Mouse (Mus musculus): ENCODE measurements around the gene Cntn5. TPM values are rescaled to one million over a fixed set of nuclear protein-coding genes. Genes with fewer than 3 reads are reported as not detected.
"Not testable (repeated sequence)": the region's sequence is repeated elsewhere in the genome, so short reads cannot be mapped to it uniquely, and the experiment has no call there.

The Cntn5 gene
- polyA plus RNA-seq, 1 experiment: not detected

DNA sequence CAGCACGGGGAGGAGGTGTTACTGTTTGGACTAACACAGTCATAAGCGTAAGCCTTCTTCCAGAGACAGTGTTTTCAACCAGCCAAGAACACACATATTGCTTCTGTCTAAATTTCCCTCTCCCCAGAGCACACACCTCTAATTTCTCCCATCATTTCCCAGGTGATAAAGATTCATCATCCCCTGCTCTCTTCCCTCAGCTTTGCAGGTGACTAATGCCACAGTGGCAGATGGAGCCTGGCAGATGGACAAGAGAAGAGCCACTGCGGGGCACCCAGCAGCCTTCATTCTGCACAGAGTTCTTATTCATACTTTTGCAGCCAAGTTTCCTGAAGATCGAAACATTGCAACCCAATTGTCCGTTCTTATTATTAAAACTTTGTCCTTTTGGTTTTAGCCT is 286.5 kb downstream of the Cntn5 start:
- Histone ChIP-seq H3K4me3 (ENCODE audit: extremely low read depth, insufficient read depth, insufficient read length) (no peak overlapping the region), H3K36me3 (ENCODE audit: control insufficient read depth, insufficient read depth, low read length) (no peaks in the 10 kb centered on the region), H3K4me1 (ENCODE audit: control insufficient read depth, insufficient read depth, insufficient read length) (no peaks in the 10 kb centered on the region), H3K27me3 (ENCODE audit: control insufficient read depth, insufficient read depth, low read length) (no peaks in the 10 kb centered on the region), H3K27ac (ENCODE audit: insufficient read depth, low read length) (no peak overlapping the region)
- TF ChIP-seq CTCF (IDR thresholded peaks at IDR 0.05; ENCODE audit: extremely low read depth, insufficient read depth, insufficient read length, insufficient replicate concordance) (no peak), POLR2A (IDR thresholded peaks at IDR 0.05; ENCODE audit: low read depth, low read length) (no peak)
- DNase-seq (ENCODE audit: low read depth in 1 of 2, low spot score in 2 of 2): no peak
- WGBS: 82% methylated on average over 5 of the region's 5 CpGs

DNA sequence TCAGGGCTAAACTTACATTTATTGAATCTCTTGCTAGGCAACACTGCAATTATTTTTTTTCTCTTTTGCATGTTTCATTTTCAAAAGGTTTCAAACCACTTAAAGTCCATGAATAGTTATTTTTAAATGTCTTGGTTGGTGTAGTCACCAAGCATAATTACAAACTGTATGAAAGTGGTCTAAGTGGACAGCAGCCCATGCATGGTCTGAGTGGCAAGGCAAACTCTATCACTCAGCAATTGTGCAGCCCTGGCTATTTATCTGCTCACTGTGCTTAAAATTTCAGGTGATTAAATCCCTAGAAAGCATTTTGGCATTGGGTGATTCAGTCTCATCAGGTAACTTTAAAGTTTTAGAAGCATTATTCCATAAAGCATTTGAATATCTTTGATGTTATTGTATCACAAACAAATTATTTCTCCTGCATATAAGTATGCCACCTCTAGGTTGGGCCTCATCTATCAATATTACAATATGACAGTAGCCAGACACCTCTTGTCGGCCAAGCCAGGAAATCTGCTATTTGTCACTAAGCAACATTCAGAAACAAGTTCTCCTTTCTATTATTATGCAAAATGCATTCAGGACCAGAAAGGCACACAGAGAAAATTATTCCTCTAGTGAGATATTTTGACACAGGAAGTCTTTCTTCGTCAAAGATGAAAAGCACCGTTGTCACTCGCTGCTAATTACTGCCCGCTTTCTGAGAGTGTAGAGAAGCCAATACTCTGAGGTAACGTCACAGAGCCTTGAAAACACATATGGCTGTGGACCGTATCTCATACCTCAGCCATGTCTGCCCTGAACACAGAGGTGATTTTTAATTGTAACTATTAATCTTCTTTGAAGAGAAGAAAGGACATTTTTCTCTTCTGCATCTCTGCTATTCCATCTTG is 329.0 kb downstream of the Cntn5 start:
- Histone ChIP-seq H3K27me3 (ENCODE audit: control insufficient read depth, insufficient read depth, low read length) (no peaks in the 10 kb centered on the region), H3K4me3 (ENCODE audit: extremely low read depth, insufficient read depth, insufficient read length) (no peak overlapping the region), H3K27ac (ENCODE audit: insufficient read depth, low read length) (no peak overlapping the region), H3K36me3 (ENCODE audit: control insufficient read depth, insufficient read depth, low read length) (no peaks in the 10 kb centered on the region), H3K4me1 (ENCODE audit: control insufficient read depth, insufficient read depth, insufficient read length) (no peaks in the 10 kb centered on the region)
- TF ChIP-seq POLR2A (IDR thresholded peaks at IDR 0.05; ENCODE audit: low read depth, low read length): no peak
- no peak for TF ChIP-seq CTCF (IDR thresholded peaks at IDR 0.05; ENCODE audit: extremely low read depth, insufficient read depth, insufficient read length, insufficient replicate concordance)
- DNase-seq (ENCODE audit: low read depth in 1 of 2, low spot score in 2 of 2): no peak
- WGBS: 79% methylated on average over 7 of the region's 7 CpGs

DNA sequence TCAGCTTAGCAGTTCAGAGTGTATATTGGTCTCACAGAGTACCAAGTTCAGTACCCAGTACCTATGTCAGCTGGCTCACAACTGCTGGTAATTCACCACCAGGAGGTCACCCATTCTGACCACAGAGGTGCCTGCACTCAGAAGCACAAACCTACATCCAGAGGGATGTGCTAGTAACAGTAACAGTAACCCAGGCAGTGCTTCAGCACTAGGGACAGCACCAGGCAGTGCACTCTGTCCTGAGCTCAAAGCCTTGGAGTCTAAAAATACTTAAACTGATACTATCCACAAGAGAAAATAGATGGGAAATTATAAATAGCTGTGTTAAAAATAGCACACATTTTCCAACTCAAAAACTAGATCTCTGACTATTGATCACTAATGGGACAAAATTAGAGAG is 334.7 kb downstream of the Cntn5 start:
- no peak for DNase-seq (ENCODE audit: low read depth in 1 of 2, low spot score in 2 of 2)

DNA sequence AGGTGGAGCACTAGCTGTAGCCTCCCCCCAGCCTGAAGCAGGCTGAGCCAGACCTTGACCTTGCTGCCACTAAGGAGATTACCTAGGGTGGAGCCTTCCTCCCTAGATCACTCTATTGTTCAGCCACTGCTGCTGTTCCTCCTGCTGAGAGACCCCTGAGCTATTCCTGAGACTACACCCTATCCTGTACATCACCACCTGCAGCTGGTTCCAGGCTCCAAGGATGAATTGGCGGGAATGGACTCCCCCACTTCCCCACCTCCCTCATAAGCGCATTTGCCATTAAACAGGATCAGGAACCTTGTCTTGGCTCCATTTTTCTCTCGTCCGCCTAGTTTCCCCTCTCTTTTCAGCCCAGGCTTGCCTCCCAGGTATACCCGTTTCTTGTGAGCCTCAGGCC is 363.7 kb downstream of the Cntn5 start:
- not testable (repeated sequence) for H3K27me3 ChIP-seq (ENCODE audit: control insufficient read depth, insufficient read depth, low read length); H3K27ac ChIP-seq (ENCODE audit: insufficient read depth, low read length); H3K36me3 ChIP-seq (ENCODE audit: control insufficient read depth, insufficient read depth, low read length); DNase-seq (ENCODE audit: low read depth in 1 of 2, low spot score in 2 of 2); H3K4me1 ChIP-seq (ENCODE audit: control insufficient read depth, insufficient read depth, insufficient read length); H3K4me3 ChIP-seq (ENCODE audit: extremely low read depth, insufficient read depth, insufficient read length)
- WGBS: 73% methylated on average over 5 of the region's 5 CpGs

More for the DNA sequence above, 334.7 kb downstream of the Cntn5 start:
- H3K27ac ChIP-seq (ENCODE audit: insufficient read depth, low read length): no peak overlapping the region
- H3K36me3 ChIP-seq (ENCODE audit: control insufficient read depth, insufficient read depth, low read length): no peaks in the 10 kb centered on the region
- no peak overlapping the region for H3K4me3 ChIP-seq (ENCODE audit: extremely low read depth, insufficient read depth, insufficient read length)
- no peak for TF ChIP-seq POLR2A (IDR thresholded peaks at IDR 0.05; ENCODE audit: low read depth, low read length)
- TF ChIP-seq CTCF (IDR thresholded peaks at IDR 0.05; ENCODE audit: extremely low read depth, insufficient read depth, insufficient read length, insufficient replicate concordance): no peak
- H3K4me1 ChIP-seq (ENCODE audit: control insufficient read depth, insufficient read depth, insufficient read length): no peaks in the 10 kb centered on the region
- H3K27me3 ChIP-seq (ENCODE audit: control insufficient read depth, insufficient read depth, low read length): no peaks in the 10 kb centered on the region

DNA sequence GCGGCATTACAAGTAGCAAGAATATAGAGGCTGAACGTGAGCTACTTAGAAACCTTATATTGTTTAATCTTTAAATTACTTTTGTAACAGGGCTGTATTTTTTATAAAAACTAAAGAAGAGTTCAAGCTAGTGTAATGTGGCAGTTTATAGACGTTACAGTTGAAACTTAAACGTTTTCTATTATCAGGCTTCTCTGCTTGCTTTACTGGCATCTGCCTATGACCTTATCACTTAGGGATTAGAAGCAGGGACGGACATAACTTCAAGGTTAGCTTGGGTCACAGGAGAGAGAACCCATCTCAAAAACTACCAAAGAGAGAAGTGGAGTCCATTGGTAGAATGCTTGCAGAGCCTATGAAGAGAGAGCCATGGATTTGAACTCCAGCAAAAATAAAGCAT is 372.3 kb downstream of the Cntn5 start:
- no peak for DNase-seq (ENCODE audit: low read depth in 1 of 2, low spot score in 2 of 2)
- H3K27ac ChIP-seq (ENCODE audit: insufficient read depth, low read length): no peak overlapping the region
- WGBS: 76% methylated on average over 5 of the region's 5 CpGs
- H3K36me3 ChIP-seq (ENCODE audit: control insufficient read depth, insufficient read depth, low read length): no peaks in the 10 kb centered on the region
- H3K4me3 ChIP-seq (ENCODE audit: extremely low read depth, insufficient read depth, insufficient read length): no peak overlapping the region
- TF ChIP-seq CTCF (IDR thresholded peaks at IDR 0.05; ENCODE audit: extremely low read depth, insufficient read depth, insufficient read length, insufficient replicate concordance) (no peak), POLR2A (IDR thresholded peaks at IDR 0.05; ENCODE audit: low read depth, low read length) (no peak)
- H3K27me3 ChIP-seq (ENCODE audit: control insufficient read depth, insufficient read depth, low read length): no peaks in the 10 kb centered on the region
- no peaks in the 10 kb centered on the region for H3K4me1 ChIP-seq (ENCODE audit: control insufficient read depth, insufficient read depth, insufficient read length)

DNA sequence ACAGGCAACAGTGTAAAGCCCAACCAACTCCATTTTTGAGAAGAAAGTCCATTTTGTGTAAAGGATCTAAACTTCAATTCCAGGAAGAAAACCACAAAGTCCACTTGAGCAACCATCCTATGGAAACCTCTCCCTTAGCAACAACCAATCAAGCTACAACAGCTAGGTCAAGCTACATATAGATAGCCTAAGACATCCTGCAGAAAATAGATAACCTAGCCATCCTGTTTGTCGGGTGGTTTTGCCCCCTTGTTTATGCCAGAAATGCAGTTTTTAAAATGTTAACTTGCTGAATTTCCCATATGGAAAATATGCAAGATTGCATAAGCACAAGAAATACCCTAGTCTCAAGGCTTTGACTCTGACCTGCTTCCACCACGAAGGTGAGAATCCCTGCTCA is 373.5 kb downstream of the Cntn5 start:
- Histone ChIP-seq H3K27me3 (ENCODE audit: control insufficient read depth, insufficient read depth, low read length) (no peaks in the 10 kb centered on the region), H3K27ac (ENCODE audit: insufficient read depth, low read length) (no peak overlapping the region), H3K36me3 (ENCODE audit: control insufficient read depth, insufficient read depth, low read length) (no peaks in the 10 kb centered on the region), H3K4me1 (ENCODE audit: control insufficient read depth, insufficient read depth, insufficient read length) (no peaks in the 10 kb centered on the region), H3K4me3 (ENCODE audit: extremely low read depth, insufficient read depth, insufficient read length) (no peak overlapping the region)
- DNase-seq (ENCODE audit: low read depth in 1 of 2, low spot score in 2 of 2): no peak
- WGBS: 83% methylated on average over 2 of the region's 2 CpGs
- TF ChIP-seq CTCF (IDR thresholded peaks at IDR 0.05; ENCODE audit: extremely low read depth, insufficient read depth, insufficient read length, insufficient replicate concordance): no peak
- no peak for TF ChIP-seq POLR2A (IDR thresholded peaks at IDR 0.05; ENCODE audit: low read depth, low read length)

DNA sequence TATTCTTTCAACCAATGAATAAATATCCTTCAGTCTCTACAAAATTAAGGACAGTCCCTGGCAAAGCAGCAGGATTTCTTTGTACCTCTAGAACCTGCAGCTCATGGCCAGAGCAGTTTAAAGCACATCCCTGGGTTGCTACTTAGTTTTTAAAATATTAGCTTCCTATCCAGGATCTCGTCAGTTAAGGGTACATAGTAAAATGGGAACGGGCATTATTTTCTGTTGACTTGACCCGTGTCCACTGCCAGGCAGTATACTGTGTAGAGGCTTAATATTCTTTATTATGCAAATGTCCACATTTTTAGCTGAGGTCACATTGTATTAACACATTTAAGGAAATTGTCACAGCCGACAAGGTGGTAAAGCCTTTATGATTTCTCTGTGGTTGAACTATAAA is 375.0 kb downstream of the Cntn5 start:
- Histone ChIP-seq H3K4me1 (ENCODE audit: control insufficient read depth, insufficient read depth, insufficient read length) (no peaks in the 10 kb centered on the region), H3K4me3 (ENCODE audit: extremely low read depth, insufficient read depth, insufficient read length) (no peak overlapping the region)

More for the DNA sequence above, 375.0 kb downstream of the Cntn5 start:
- TF ChIP-seq CTCF (IDR thresholded peaks at IDR 0.05; ENCODE audit: extremely low read depth, insufficient read depth, insufficient read length, insufficient replicate concordance) (no peak), POLR2A (IDR thresholded peaks at IDR 0.05; ENCODE audit: low read depth, low read length) (no peak)
- 87% methylated on average over 4 of the region's 4 CpGs for WGBS
- no peak for DNase-seq (ENCODE audit: low read depth in 1 of 2, low spot score in 2 of 2)
- Histone ChIP-seq H3K36me3 (ENCODE audit: control insufficient read depth, insufficient read depth, low read length) (no peaks in the 10 kb centered on the region), H3K27me3 (ENCODE audit: control insufficient read depth, insufficient read depth, low read length) (no peaks in the 10 kb centered on the region), H3K27ac (ENCODE audit: insufficient read depth, low read length) (no peak overlapping the region)

All from spleen, adult 2 months (tissue).